Mouse (Mus musculus): ENCODE data around the gene Mief1.
A peak's percentile ranks its signal among the peaks of the same experiment; 100 is the strongest.

- no peak for TF ChIP-seq POLR2A (IDR thresholded peaks at IDR 0.05; ENCODE audit: low read depth, low read length)
- TF ChIP-seq MEF2A (IDR thresholded peaks at IDR 0.05; ENCODE audit: borderline replicate concordance, low read depth, low read length) = no peak
- TF ChIP-seq E2F4 (IDR thresholded peaks at IDR 0.05; ENCODE audit: insufficient replicate concordance, low read depth, low read length) = no peak
- TF ChIP-seq BHLHE40 (IDR thresholded peaks at IDR 0.05; ENCODE audit: low read depth, low read length) = peak; percentile 25; the same call in 1 of the 2 replicates
- TF ChIP-seq NRF1 (IDR thresholded peaks at IDR 0.05; ENCODE audit: low read depth, low read length) = no peak
- TF ChIP-seq MAZ (IDR thresholded peaks at IDR 0.05; ENCODE audit: low read depth, low read length) = no peak
- no peak for TF ChIP-seq RCOR1 (conservative IDR thresholded peaks at IDR 0.05; ENCODE audit: low read depth, low read length)
- TF ChIP-seq CTCF (conservative IDR thresholded peaks at IDR 0.05 in 1 of 2, IDR thresholded peaks at IDR 0.05 in 1 of 2; ENCODE audit: low read depth in 2 of 2, low read length in 2 of 2) = no peak
- no peak for TF ChIP-seq ZNF384 (IDR thresholded peaks at IDR 0.05; ENCODE audit: low read depth, low read length)
- TF ChIP-seq ELF1 (IDR thresholded peaks at IDR 0.05; ENCODE audit: low read depth, low read length) = no peak
- no peak for TF ChIP-seq EP300 (IDR thresholded peaks at IDR 0.05; ENCODE audit: low read length)
- no peak for TF ChIP-seq SMC3 (IDR thresholded peaks at IDR 0.05; ENCODE audit: low read depth, low read length)
- TF ChIP-seq USF2 (conservative IDR thresholded peaks at IDR 0.05; ENCODE audit: low read depth, low read length) = no peak
- TF ChIP-seq UBTF (IDR thresholded peaks at IDR 0.05; ENCODE audit: low read depth, low read length) = no peak
Observed at GRCm38 (mm10) chr15:80253530-80253929, 19.7 kb downstream of the Mief1 start.
